Mouse (Mus musculus) liver, embryonic 14.5 days (tissue): ENCODE measurements around the gene Tfap2c. TPM values are rescaled to one million over a fixed set of nuclear protein-coding genes. Genes with fewer than 3 reads are reported as not detected.

Experiments used
- ATAC-seq: fragments of 200-750 bp; cut with Nextera tagmentation; 2 replicates; pipeline ENCODE4 v1.8.0; 2017; ENCODE audit warnings: moderate number of reproducible peaks, mild to moderate bottlenecking, moderate library complexity; ENCODE audit not compliant: insufficient read depth
- DNase-seq, 3 experiments: peaks; one replicate each; pipeline ENCODE4 v3.0.0-alpha.2; 2012 to 2013; ENCODE audit warnings: low read depth in 3 of 3, low spot score in 3 of 3
- H3K27ac ChIP-seq: fragments of 300-500 bp; sonication (generic); 2 replicates; pipeline ENCODE4 v1.5.1; 2014; ENCODE audit warnings: moderate library complexity, mild to moderate bottlenecking, control low read depth, inconsistent platforms
- H3K27me3 ChIP-seq: fragments of 300-500 bp; sonication (generic); 2 replicates; pipeline ENCODE4 v1.6.1; 2014; ENCODE audit warnings: mild to moderate bottlenecking, low read length, moderate library complexity; ENCODE audit not compliant: control insufficient read depth, insufficient read depth
- H3K36me3 ChIP-seq: fragments of 300-500 bp; sonication (generic); replicated peaks from 2 replicates; pipeline ENCODE4 v1.6.1; 2014; ENCODE audit warnings: low read depth; ENCODE audit not compliant: control insufficient read depth, insufficient read depth
- H3K4me1 ChIP-seq, 2 experiments: fragments of 200-500 bp in 1 of 2; fragments of 300-500 bp in 1 of 2; sonication (generic) in 1 of 2; replicated peaks; 2 replicates each; pipeline ENCODE4 v1.6.1; 2012 to 2014; ENCODE audit warnings: antibody characterized with exemption in 1 of 2, inconsistent platforms in 1 of 2, low read length in 1 of 2; ENCODE audit not compliant: control insufficient read depth in 2 of 2, insufficient read depth in 2 of 2
- H3K4me2 ChIP-seq: fragments of 300-500 bp; sonication (generic); 2 replicates; pipeline ENCODE4 v1.6.1; 2014; ENCODE audit warnings: low read depth, mild to moderate bottlenecking, control low read depth, moderate library complexity
- H3K4me3 ChIP-seq, 2 experiments: fragments of 200-500 bp in 1 of 2; fragments of 300-500 bp in 1 of 2; sonication (generic) in 1 of 2; 2 replicates each; pipeline ENCODE4 v1.5.1; 2012 to 2014; ENCODE audit warnings: low read depth in 2 of 2, low read length in 2 of 2, mild to moderate bottlenecking in 2 of 2, control low read depth in 1 of 2, inconsistent platforms in 1 of 2, moderate library complexity in 1 of 2; ENCODE audit not compliant: insufficient read depth in 1 of 2
- H3K9ac ChIP-seq: fragments of 300-500 bp; sonication (generic); replicated peaks from 2 replicates; pipeline ENCODE4 v1.6.1; 2014; ENCODE audit warnings: mild to moderate bottlenecking, control low read depth, moderate library complexity
- H3K9me3 ChIP-seq: fragments of 300-500 bp; sonication (generic); 2 replicates; pipeline ENCODE4 v1.6.1; 2016; ENCODE audit warnings: low read length, mixed read lengths; ENCODE audit not compliant: control insufficient read depth
- CTCF ChIP-seq: IDR thresholded peaks from 2 replicates; pipeline ENCODE4 v1.5.1; 2016; ENCODE audit warnings: antibody characterized with exemption, low read depth, control low read depth
- EP300 ChIP-seq: IDR thresholded peaks from 2 replicates; pipeline ENCODE4 v1.6.1; 2016; ENCODE audit warnings: antibody characterized with exemption, low read depth
- WGBS: fragments of 180-500 bp; shearing (Covaris S2); extraction: QIAGEN DNeasy Blood & Tissue Kit; methylation state at CpG from one replicate; pipeline ENCODE4 v1.1.7; 2014; ENCODE audit not compliant: insufficient replicate concordance; 5-methylcytosine and 5-hydroxymethylcytosine counted together
- polyA plus RNA-seq, 2 experiments: library from polyadenylated mRNA; depleted of rRNA in 1 of 2; stranded (reverse) in 1 of 2; unstranded in 1 of 2; fragments of >200 nt; fragmentation: Nextera tagmentation in 1 of 2; extraction: Ambion mirVana in 1 of 2; gene quantifications; 2 replicates each; pipeline versions ENCODE4 v1.2.1 to v1.2.3; 2012 to 2014

The Tfap2c gene
- polyA plus RNA-seq, 2 experiments = not detected

GRCm38 (mm10) chr2:172527175-172527574 is 22.2 kb upstream of the Tfap2c start:
- ATAC-seq (no peak), DNase-seq (no peak)
- Histone ChIP-seq H3K4me3 (no peak overlapping the region), H3K4me2 (no peak overlapping the region), H3K4me1 (no peaks in the 10 kb centered on the region), H3K9me3 (no peaks in the 10 kb centered on the region), H3K36me3 (no peaks in the 10 kb centered on the region), H3K27me3 (no peaks in the 10 kb centered on the region), H3K9ac (no peak overlapping the region), H3K27ac (no peak overlapping the region)
- TF ChIP-seq EP300 = no peak
- no peak for TF ChIP-seq CTCF
- WGBS = 62% methylated on average over 8 of the region's 8 CpGs

- H3K27me3 ChIP-seq = peaks cover 55% of the 10 kb centered on the region
- ATAC-seq = no peak
These were observed 5.4 kb upstream of the Tfap2c start for GRCm38 (mm10) chr2:172543987-172544386.

GRCm38 (mm10) chr2:172544601-172545127 is 4.7 kb upstream of the Tfap2c start:
- no peak overlapping the region for H3K9ac ChIP-seq
- peaks cover 61% of the 10 kb centered on the region for H3K27me3 ChIP-seq
- ATAC-seq (no peak), DNase-seq (no peak)
- H3K4me3 ChIP-seq = no peak overlapping the region
- H3K4me1 ChIP-seq = no peaks in the 10 kb centered on the region
- WGBS = 6% methylated on average over 6 of the region's 6 CpGs
- no peaks in the 10 kb centered on the region for H3K9me3 ChIP-seq
- H3K27ac ChIP-seq = no peak overlapping the region
- TF ChIP-seq EP300 (no peak), CTCF (no peak)
- H3K4me2 ChIP-seq = no peak overlapping the region
- no peaks in the 10 kb centered on the region for H3K36me3 ChIP-seq

More at GRCm38 (mm10) chr2:172543987-172544386, 5.4 kb upstream of the Tfap2c start:
- H3K4me1 ChIP-seq = no peaks in the 10 kb centered on the region
- no peak overlapping the region for H3K27ac ChIP-seq
- no peaks in the 10 kb centered on the region for H3K36me3 ChIP-seq
- DNase-seq = no peak
- H3K4me3 ChIP-seq = no peak overlapping the region
- H3K9ac ChIP-seq = no peak overlapping the region
- no peak for TF ChIP-seq CTCF
- TF ChIP-seq EP300 = no peak
- no peaks in the 10 kb centered on the region for H3K9me3 ChIP-seq
- H3K4me2 ChIP-seq = no peak overlapping the region
- WGBS = 21% methylated on average over 4 of the region's 4 CpGs

- ATAC-seq (no peak), DNase-seq (no peak)
- no peak overlapping the region for H3K27ac ChIP-seq
- no peaks in the 10 kb centered on the region for H3K9me3 ChIP-seq
- no peak overlapping the region for H3K4me3 ChIP-seq
- H3K9ac ChIP-seq = no peak overlapping the region
- no peak for TF ChIP-seq EP300
- TF ChIP-seq CTCF = no peak
- no peaks in the 10 kb centered on the region for H3K36me3 ChIP-seq
- 5% methylated on average over 35 of the region's 35 CpGs for WGBS
- peaks cover 72% of the 10 kb centered on the region for H3K27me3 ChIP-seq
- H3K4me2 ChIP-seq = no peak overlapping the region
- no peaks in the 10 kb centered on the region for H3K4me1 ChIP-seq
These were observed 3.7 kb upstream of the Tfap2c start for GRCm38 (mm10) chr2:172545592-172546235.

GRCm38 (mm10) chr2:172546551-172546950 is 2.8 kb upstream of the Tfap2c start:
- H3K36me3 ChIP-seq = no peaks in the 10 kb centered on the region
- H3K27ac ChIP-seq = no peak overlapping the region
- H3K4me2 ChIP-seq = no peak overlapping the region
- ATAC-seq (no peak), DNase-seq (no peak)
- 14% methylated on average over 16 of the region's 16 CpGs for WGBS
- H3K4me3 ChIP-seq = no peak overlapping the region
- no peak overlapping the region for H3K9ac ChIP-seq
- peaks cover 80% of the 10 kb centered on the region for H3K27me3 ChIP-seq
- H3K4me1 ChIP-seq = no peaks in the 10 kb centered on the region
- H3K9me3 ChIP-seq = no peaks in the 10 kb centered on the region
- TF ChIP-seq CTCF = no peak
- TF ChIP-seq EP300 = no peak
